Mouse (Mus musculus): ENCODE measurements around the gene Ntn1.

GRCm38 (mm10) chr11:68263100-68263499 is 137.5 kb downstream of the Ntn1 start:
- TF ChIP-seq CTCF (IDR thresholded peaks at IDR 0.05; ENCODE audit: borderline replicate concordance, extremely low read depth, insufficient read depth, insufficient read length): no peak
- TF ChIP-seq POLR2A (IDR thresholded peaks at IDR 0.05; ENCODE audit: borderline replicate concordance, extremely low read depth, insufficient read depth, insufficient read length, poor library complexity, severe bottlenecking): no peak
